Mouse (Mus musculus): ENCODE data around the gene Tjp2.

- TF ChIP-seq CTCF (IDR thresholded peaks at IDR 0.05; ENCODE audit: low read depth) (no peak), EP300 (optimal IDR thresholded peaks at IDR 0.05) (no peak)
These were observed 69.3 kb downstream of the Tjp2 start for GRCm38 (mm10) chr19:24155395-24156066.

Data from stomach, postnatal 0 days (tissue).